Mouse (Mus musculus) hindbrain, postnatal 0 days (tissue): ENCODE measurements around the gene Map7. TPM values are rescaled to one million over a fixed set of nuclear protein-coding genes. Genes with fewer than 3 reads are reported as not detected.

ENCODE experiments used
- ATAC-seq: fragments of 200-750 bp; cut with Nextera tagmentation; 2 replicates; pipeline ENCODE4 v1.8.0; 2017; ENCODE audit warnings: mild to moderate bottlenecking, moderate TSS enrichment, moderate library complexity
- DNase-seq: peaks from one replicate; pipeline ENCODE4 v3.0.0-alpha.2; 2015; ENCODE audit warnings: low spot score
- H3K27ac ChIP-seq: fragments of 300-500 bp; sonication (generic); 2 replicates; pipeline ENCODE4 v1.5.1; 2014; ENCODE audit warnings: mild to moderate bottlenecking
- H3K27me3 ChIP-seq: fragments of 300-500 bp; sonication (generic); 2 replicates; pipeline ENCODE4 v1.6.1; 2014; ENCODE audit warnings: low read length, mixed read lengths; ENCODE audit not compliant: insufficient read depth
- H3K36me3 ChIP-seq: fragments of 300-500 bp; sonication (generic); 2 replicates; pipeline ENCODE4 v1.6.1; 2014; ENCODE audit warnings: low read length, mixed read lengths; ENCODE audit not compliant: insufficient read depth
- H3K4me1 ChIP-seq: fragments of 300-500 bp; sonication (generic); 2 replicates; pipeline ENCODE4 v1.6.1; 2014; ENCODE audit warnings: antibody characterized with exemption, low read length, mixed read lengths; ENCODE audit not compliant: insufficient read depth
- H3K4me2 ChIP-seq: fragments of 300-500 bp; sonication (generic); 2 replicates; pipeline ENCODE4 v1.6.1; 2014; ENCODE audit warnings: low read depth, mild to moderate bottlenecking, low read length, moderate library complexity, mixed read lengths
- H3K4me3 ChIP-seq: fragments of 300-500 bp; sonication (generic); 2 replicates; pipeline ENCODE4 v1.5.1; 2014; ENCODE audit warnings: low read length
- H3K9ac ChIP-seq: fragments of 300-500 bp; sonication (generic); replicated peaks from 2 replicates; pipeline ENCODE4 v1.6.1; 2014; ENCODE audit warnings: mild to moderate bottlenecking, low read length, moderate library complexity, mixed read lengths
- H3K9me3 ChIP-seq: fragments of 300-500 bp; sonication (generic); 2 replicates; pipeline ENCODE4 v1.6.1; 2016; ENCODE audit warnings: low read length, mixed read lengths
- CTCF ChIP-seq: IDR thresholded peaks from 2 replicates; pipeline ENCODE4 v1.5.1; 2016; ENCODE audit warnings: antibody characterized with exemption, control low read depth, low read depth
- WGBS: fragments of 180-500 bp; shearing (Covaris S2); extraction: QIAGEN DNeasy Blood & Tissue Kit; methylation state at CpG from one replicate; pipeline ENCODE4 v1.1.7; 2014; 5-methylcytosine and 5-hydroxymethylcytosine counted together
- polyA plus RNA-seq: library from polyadenylated mRNA; unstranded; fragments of >200 nt; fragmentation: Nextera tagmentation; extraction: Ambion mirVana; gene quantifications from 2 replicates; pipeline ENCODE4 v1.2.1, GENCODE M21; 2015
- total RNA-seq: library from RNA; depleted of rRNA; stranded (reverse); fragments of >200 nt; gene quantifications from 2 replicates; pipeline ENCODE4 v1.2.3, GENCODE M21; 2014

Gene Map7
- total and polyA plus RNA-seq, 2 experiments from 2014 or later, result 6.2 to 15.1 TPM

- 88% methylated on average over 8 of the region's 8 CpGs for WGBS
- Histone ChIP-seq H3K4me3 (no peak overlapping the region), H3K4me1 (no peaks in the 10 kb centered on the region), H3K36me3 (no peaks in the 10 kb centered on the region), H3K4me2 (no peak overlapping the region), H3K9ac (no peak overlapping the region), H3K27ac (no peak overlapping the region), H3K27me3 (no peaks in the 10 kb centered on the region), H3K9me3 (no peaks in the 10 kb centered on the region)
- no peak for TF ChIP-seq CTCF
- no peak for ATAC-seq
- DNase-seq, result no peak
Measured at GRCm38 (mm10) chr10:20219538-20219937, 71.3 kb downstream of the Map7 start.

- Histone ChIP-seq H3K9me3 (no peaks in the 10 kb centered on the region), H3K27ac (no peak overlapping the region), H3K4me3 (no peak overlapping the region), H3K36me3 (no peaks in the 10 kb centered on the region), H3K27me3 (no peaks in the 10 kb centered on the region), H3K4me2 (no peak overlapping the region), H3K4me1 (no peaks in the 10 kb centered on the region), H3K9ac (no peak overlapping the region)
- DNase-seq, result peak; percentile 27
- 61% methylated on average over 10 of the region's 10 CpGs for WGBS
- TF ChIP-seq CTCF, result no peak
- ATAC-seq, result no peak
Measured at GRCm38 (mm10) chr10:20220443-20221071, 72.3 kb downstream of the Map7 start.

- H3K9me3 ChIP-seq, result no peaks in the 10 kb centered on the region
- no peaks in the 10 kb centered on the region for H3K4me1 ChIP-seq
- no peak for DNase-seq
- H3K4me2 ChIP-seq, result no peak overlapping the region
- H3K4me3 ChIP-seq, result no peak overlapping the region
- H3K9ac ChIP-seq, result no peak overlapping the region
- no peak for TF ChIP-seq CTCF
- no peak for ATAC-seq
- H3K36me3 ChIP-seq, result no peaks in the 10 kb centered on the region
- WGBS, result 78% methylated on average over 4 of the region's 4 CpGs
- H3K27me3 ChIP-seq, result no peaks in the 10 kb centered on the region
- no peak overlapping the region for H3K27ac ChIP-seq
Measured at GRCm38 (mm10) chr10:20222011-20222410, 73.7 kb downstream of the Map7 start.

- no peak for TF ChIP-seq CTCF
- DNase-seq (peak; percentile 70), ATAC-seq (peak; percentile 62; the same call in 1 of the 2 replicates)
- Histone ChIP-seq H3K36me3 (no peaks in the 10 kb centered on the region), H3K4me3 (no peak overlapping the region), H3K27me3 (no peaks in the 10 kb centered on the region), H3K9me3 (no peaks in the 10 kb centered on the region), H3K4me2 (no peak overlapping the region), H3K4me1 (no peaks in the 10 kb centered on the region), H3K9ac (no peak overlapping the region), H3K27ac (no peak overlapping the region)
- WGBS, result 27% methylated on average over 4 of the region's 4 CpGs
Measured at GRCm38 (mm10) chr10:20226728-20227127, 78.5 kb downstream of the Map7 start.

- no peak for TF ChIP-seq CTCF
- ATAC-seq (no peak), DNase-seq (no peak)
- no peaks in the 10 kb centered on the region for H3K27me3 ChIP-seq
- H3K9me3 ChIP-seq, result no peaks in the 10 kb centered on the region
- no peak overlapping the region for H3K27ac ChIP-seq
- H3K4me2 ChIP-seq, result no peak overlapping the region
- H3K9ac ChIP-seq, result no peak overlapping the region
- no peak overlapping the region for H3K4me3 ChIP-seq
- no peaks in the 10 kb centered on the region for H3K4me1 ChIP-seq
- 84% methylated on average over 5 of the region's 5 CpGs for WGBS
- H3K36me3 ChIP-seq, result no peaks in the 10 kb centered on the region
Measured at GRCm38 (mm10) chr10:20230026-20230425, 81.8 kb downstream of the Map7 start.

- no peaks in the 10 kb centered on the region for H3K9me3 ChIP-seq
- no peaks in the 10 kb centered on the region for H3K36me3 ChIP-seq
- H3K27ac ChIP-seq, result no peak overlapping the region
- no peak for DNase-seq
- 90% methylated on average over 10 of the region's 10 CpGs for WGBS
- H3K4me3 ChIP-seq, result no peak overlapping the region
- no peaks in the 10 kb centered on the region for H3K27me3 ChIP-seq
- H3K9ac ChIP-seq, result no peak overlapping the region
- H3K4me2 ChIP-seq, result no peak overlapping the region
- no peaks in the 10 kb centered on the region for H3K4me1 ChIP-seq
- ATAC-seq, result no peak
- no peak for TF ChIP-seq CTCF
Measured at GRCm38 (mm10) chr10:20233451-20233850, 85.2 kb downstream of the Map7 start.

- no peak overlapping the region for H3K4me3 ChIP-seq
- no peak for TF ChIP-seq CTCF
- H3K27me3 ChIP-seq, result no peaks in the 10 kb centered on the region
- ATAC-seq (no peak), DNase-seq (no peak)
- H3K27ac ChIP-seq, result no peak overlapping the region
- no peaks in the 10 kb centered on the region for H3K9me3 ChIP-seq
- no peak overlapping the region for H3K9ac ChIP-seq
- no peak overlapping the region for H3K4me2 ChIP-seq
- WGBS, result 70% methylated on average over 4 of the region's 4 CpGs
- H3K4me1 ChIP-seq, result no peaks in the 10 kb centered on the region
- H3K36me3 ChIP-seq, result no peaks in the 10 kb centered on the region
Measured at GRCm38 (mm10) chr10:20234466-20234865, 86.2 kb downstream of the Map7 start.
